ENCODE assay signal across 9 mouse cellular contexts in genomic region chr11:113176183-113176582, GRCm38 (mm10).
DNase-seq lines count a peak whose midpoint lies in the region; ATAC-seq and TF ChIP-seq lines count a peak whose summit lies in the region.
"Had no signal": no experiment of that assay in that cellular context is flagged by ENCODE, and none has a peak within 500 bp of the region (broad histone marks: within the 10 kb centered on the region; RNA-seq: fewer than 3 reads in every experiment).

No protein-coding gene starts in this region.

- intact Hi-C loops in heart, adult 2 months (cut with DNase I), result loop anchor here (5.0 to 10.0 kb wide), 6 partner anchors 116 to 639 kb away; no protein-coding TSS in a partner anchor

- WGBS in heart, adult 2 months, result 23% methylated on average over 7 of the region's 7 CpGs
- 22% methylated on average over 7 of the region's 7 CpGs for WGBS in heart, embryonic 12.5 days
- 28% methylated on average over 7 of the region's 7 CpGs for WGBS in forebrain, embryonic 15.5 days

- no peak overlapping the region for H3K9ac ChIP-seq in heart, adult 2 months (ENCODE audit: low read depth, low read length)
- H3K9ac ChIP-seq in heart, embryonic 12.5 days, result no peak overlapping the region
- H3K9ac ChIP-seq in forebrain, embryonic 15.5 days (replicated peaks), result no peak overlapping the region

- TF ChIP-seq EP300 in heart, adult 2 months (IDR thresholded peaks at IDR 0.05; ENCODE audit: insufficient read depth, low read depth, low read length), result 0 out of 2 replicates have a peak, but pooled peaks have one; percentile 28

- H3K27ac ChIP-seq in heart, adult 2 months, result no peak overlapping the region
- no peak overlapping the region for H3K27ac ChIP-seq in heart, embryonic 12.5 days (ENCODE audit: poor library complexity, severe bottlenecking)
- H3K27ac ChIP-seq in forebrain, embryonic 15.5 days (replicated peaks), result peak overlapping the region; percentile 36

- H3K4me2 ChIP-seq in heart, embryonic 12.5 days, result no peak overlapping the region
- H3K4me2 ChIP-seq in forebrain, embryonic 15.5 days (replicated peaks), result no peak overlapping the region

- no peak overlapping the region for H3K4me3 ChIP-seq in heart, adult 2 months
- H3K4me3 ChIP-seq in heart, embryonic 12.5 days, result no peak overlapping the region
- no peak overlapping the region for H3K4me3 ChIP-seq in forebrain, embryonic 15.5 days
- H3K4me3 ChIP-seq: megakaryocyte, embryonic 14.5 days had no signal

- no peaks in the 10 kb centered on the region for H3K27me3 ChIP-seq in heart, adult 2 months (ENCODE audit: control insufficient read depth, insufficient read depth, low read length)
- peaks cover 12% of the 10 kb centered on the region; the same call in 1 of the 2 replicates for H3K27me3 ChIP-seq in heart, embryonic 12.5 days (replicated peaks)
- no peaks in the 10 kb centered on the region for H3K27me3 ChIP-seq in forebrain, embryonic 15.5 days

- no peaks in the 10 kb centered on the region for H3K79me2 ChIP-seq in heart, adult 2 months (replicated peaks; ENCODE audit: control insufficient read depth, insufficient read depth, low read length)

- peak; percentile 79 for TF ChIP-seq CTCF in heart, adult 2 months (IDR thresholded peaks at IDR 0.05)

- no peak for ATAC-seq in heart, embryonic 12.5 days (ENCODE audit: insufficient number of reproducible peaks, low FRiP score)
- ATAC-seq in forebrain, embryonic 15.5 days (replicated peaks), result 0 out of 2 replicates have a peak, but pooled peaks have one; percentile 1
- no peak for ATAC-seq in granulocyte monocyte progenitor cell, adult 5-6 weeks (replicated peaks; ENCODE audit: poor library complexity, severe bottlenecking)

- TF ChIP-seq POLR2A in heart, adult 2 months (IDR thresholded peaks at IDR 0.05; ENCODE audit: insufficient read depth, low read depth, low read length), result no peak

- H3K4me1 ChIP-seq in heart, adult 2 months (ENCODE audit: control insufficient read depth, insufficient read depth, low read length), result peaks cover 2% of the 10 kb centered on the region; the same call in 1 of the 2 replicates
- H3K4me1 ChIP-seq in heart, embryonic 12.5 days (replicated peaks), result peaks cover 23% of the 10 kb centered on the region
- peaks cover 66% of the 10 kb centered on the region for H3K4me1 ChIP-seq in forebrain, embryonic 15.5 days

- DNase-seq in heart, adult 2 months, result no peak
- peak; percentile 64 to 76 for DNase-seq in right cerebral cortex, postnatal 10 days (ENCODE audit: low spot score in 2 of 2)
- DNase-seq in right cerebral cortex, postnatal 36 days (ENCODE audit: low spot score in 2 of 2), result no peak
- DNase-seq in brain, adult 2 months (ENCODE audit: low read depth, low spot score), result peak; percentile 67
- peak; percentile 50 for DNase-seq in lung, postnatal 14 days

- H3K9me3 ChIP-seq in heart, embryonic 12.5 days (replicated peaks), result no peaks in the 10 kb centered on the region
- H3K9me3 ChIP-seq in forebrain, embryonic 15.5 days, result no peaks in the 10 kb centered on the region

- no peaks in the 10 kb centered on the region for H3K36me3 ChIP-seq in heart, adult 2 months (ENCODE audit: control insufficient read depth, insufficient read depth, low read length)
- H3K36me3 ChIP-seq in heart, embryonic 12.5 days, result no peaks in the 10 kb centered on the region
- H3K36me3 ChIP-seq in forebrain, embryonic 15.5 days, result no peaks in the 10 kb centered on the region

Comparison
In these comparisons a context has a peak if more than half of its experiments do, and no peak if none do; other contexts are left out.
1. DNase-seq: peak in right cerebral cortex, postnatal 10 days (2 of 2), brain, adult 2 months (single experiment) and lung, postnatal 14 days (single experiment); none in heart, adult 2 months (0 of 2) and right cerebral cortex, postnatal 36 days (0 of 2).